Mouse (Mus musculus): Measurements from ENCODE around the gene Papss2.

- no peak for TF ChIP-seq CTCF (IDR thresholded peaks at IDR 0.05; ENCODE audit: low read depth)
- TF ChIP-seq EP300 (IDR thresholded peaks at IDR 0.05; ENCODE audit: low read depth) = no peak
Measured at GRCm38 (mm10) chr19:32567447-32567846, 28.1 kb upstream of the Papss2 start.
